Mouse (Mus musculus): Measurements from ENCODE around the gene Ccdc189. TPM values are rescaled to one million over a fixed set of nuclear protein-coding genes. Genes with fewer than 3 reads are reported as not detected.

The Ccdc189 gene
- total and polyA plus RNA-seq, 3 experiments, result 4.2 to 6.9 TPM; not detected in 1

GRCm38 (mm10) chr7:127549116-127549835, 39.1 kb downstream of the Ccdc189 start:
- Histone ChIP-seq H3K4me1 (ENCODE audit: control insufficient read depth in 1 of 2, insufficient read depth in 2 of 2, low read length in 2 of 2) (no peaks in the 10 kb centered on the region), H3K4me3 (ENCODE audit: control insufficient read depth in 1 of 2, insufficient read depth in 1 of 2, low read depth in 2 of 2, low read length in 2 of 2) (no peak overlapping the region), H3K79me2 (ENCODE audit: control insufficient read depth, insufficient read depth, low read length, poor library complexity) (peaks cover 4% of the 10 kb centered on the region; the same call in 1 of the 2 replicates), H3K9me3 (replicated peaks; ENCODE audit: insufficient read depth, low read length) (no peaks in the 10 kb centered on the region), H3K9ac (ENCODE audit: control insufficient read depth, low read depth, low read length, poor library complexity, severe bottlenecking) (no peak overlapping the region), H3K36me3 (ENCODE audit: control insufficient read depth in 1 of 2, insufficient read depth in 2 of 2, low read length in 2 of 2) (peaks cover 0 to 52% of the 10 kb centered on the region in 2 experiments), H3K27me3 (ENCODE audit: control insufficient read depth in 1 of 2, insufficient read depth in 2 of 2, low read length in 2 of 2) (no peaks in the 10 kb centered on the region), H3K27ac (ENCODE audit: control insufficient read depth, low read depth, low read length) (no peak overlapping the region)
- no peak for DNase-seq (ENCODE audit: low read depth, low spot score)
- no peak for TF ChIP-seq POLR2A (IDR thresholded peaks at IDR 0.05; ENCODE audit: control insufficient read depth in 1 of 2, insufficient read depth in 1 of 2, low read depth in 1 of 2, low read length in 2 of 2, poor library complexity in 1 of 2)
- no peak for TF ChIP-seq RAD21 (IDR thresholded peaks at IDR 0.05; ENCODE audit: low read depth, low read length)
- no peak for TF ChIP-seq E2F4 (IDR thresholded peaks at IDR 0.05; ENCODE audit: borderline replicate concordance, low read depth, low read length)
- no peak for TF ChIP-seq JUND (IDR thresholded peaks at IDR 0.05; ENCODE audit: low read depth, low read length)
- no peak for TF ChIP-seq SIN3A (IDR thresholded peaks at IDR 0.05; ENCODE audit: low read length)
- TF ChIP-seq MYC (IDR thresholded peaks at IDR 0.05; ENCODE audit: low read depth, low read length), result no peak

- TF ChIP-seq CTCF (IDR thresholded peaks at IDR 0.05 in 2 of 3, conservative IDR thresholded peaks at IDR 0.05 in 1 of 3; ENCODE audit: control insufficient read depth in 1 of 3, insufficient read depth in 1 of 3, low read depth in 2 of 3, low read length in 3 of 3, poor library complexity in 1 of 3, severe bottlenecking in 1 of 3), result no peak
- TF ChIP-seq CHD2 (IDR thresholded peaks at IDR 0.05; ENCODE audit: low read length), result no peak
- TF ChIP-seq NRF1 (IDR thresholded peaks at IDR 0.05; ENCODE audit: insufficient read depth, low read depth, low read length, poor library complexity, severe bottlenecking), result no peak
- TF ChIP-seq GABPA (IDR thresholded peaks at IDR 0.05; ENCODE audit: low read depth, low read length), result no peak
- no peak for TF ChIP-seq ZKSCAN1 (IDR thresholded peaks at IDR 0.05; ENCODE audit: low read depth, low read length)
- no peak for TF ChIP-seq USF1 (IDR thresholded peaks at IDR 0.05; ENCODE audit: low read depth, low read length)
- TF ChIP-seq ETS1 (IDR thresholded peaks at IDR 0.05; ENCODE audit: low read depth, low read length), result no peak
- no peak for TF ChIP-seq MAZ (IDR thresholded peaks at IDR 0.05; ENCODE audit: low read depth, low read length)
- no peak for TF ChIP-seq HCFC1 (IDR thresholded peaks at IDR 0.05; ENCODE audit: low read depth, low read length)
- TF ChIP-seq MEF2A (IDR thresholded peaks at IDR 0.05; ENCODE audit: extremely low read depth, insufficient replicate concordance, low read depth, low read length, poor library complexity, severe bottlenecking), result no peak
- TF ChIP-seq RAD21 (IDR thresholded peaks at IDR 0.05; ENCODE audit: low read depth, low read length), result no peak
- TF ChIP-seq SIN3A (IDR thresholded peaks at IDR 0.05; ENCODE audit: low read length), result no peak
- no peak for TF ChIP-seq KAT2A (conservative IDR thresholded peaks at IDR 0.05; ENCODE audit: low read depth, low read length)
- H3K36me3 ChIP-seq (ENCODE audit: control insufficient read depth in 1 of 2, insufficient read depth in 2 of 2, low read length in 2 of 2), result peaks cover 0 to 52% of the 10 kb centered on the region in 2 experiments; a peak in 3 of 4 replicates
- no peak for DNase-seq (ENCODE audit: low read depth, low spot score)
Measured at GRCm38 (mm10) chr7:127541671-127542070, 46.7 kb downstream of the Ccdc189 start.

More at GRCm38 (mm10) chr7:127541671-127542070, 46.7 kb downstream of the Ccdc189 start:
- H3K4me3 ChIP-seq (ENCODE audit: control insufficient read depth in 1 of 2, insufficient read depth in 1 of 2, low read depth in 2 of 2, low read length in 2 of 2), result no peak overlapping the region
- H3K9me3 ChIP-seq (replicated peaks; ENCODE audit: insufficient read depth, low read length), result no peaks in the 10 kb centered on the region
- no peaks in the 10 kb centered on the region for H3K27me3 ChIP-seq (ENCODE audit: control insufficient read depth in 1 of 2, insufficient read depth in 2 of 2, low read length in 2 of 2)
- peaks cover 4% of the 10 kb centered on the region; the same call in 1 of the 2 replicates for H3K79me2 ChIP-seq (ENCODE audit: control insufficient read depth, insufficient read depth, low read length, poor library complexity)
- no peak overlapping the region for H3K9ac ChIP-seq (ENCODE audit: control insufficient read depth, low read depth, low read length, poor library complexity, severe bottlenecking)
- no peak overlapping the region for H3K27ac ChIP-seq (ENCODE audit: control insufficient read depth, low read depth, low read length)
- H3K4me1 ChIP-seq (ENCODE audit: control insufficient read depth in 1 of 2, insufficient read depth in 2 of 2, low read length in 2 of 2), result no peaks in the 10 kb centered on the region

Other genes starting within 250 kb of the Ccdc189 start
- gene Zfp768, start 243.0 kb downstream of the Ccdc189 start, total RNA-seq (2012; rRNA removed), result 4.3 and 5.4 TPM in 2 replicates
- 10 to 100 TPM in 1 of 2 experiments, not detected in 1; 12.0 TPM for gene Zfp768, start 243.0 kb downstream of the Ccdc189 start, polyA plus RNA-seq (2012; ENCODE audit: insufficient read depth in 1 of 2, insufficient read length in 2 of 2, low read depth in 1 of 2, low replicate concordance in 2 of 2, missing spikeins in 1 of 2)
- gene Zfp747, start 212.5 kb downstream of the Ccdc189 start, total RNA-seq (2012; rRNA removed), result 6.9 and 7.5 TPM in 2 replicates
- 1 to 10 TPM in 1 of 2 experiments, not detected in 1; 6.2 TPM for gene Zfp747, start 212.5 kb downstream of the Ccdc189 start, polyA plus RNA-seq (2012; ENCODE audit: insufficient read depth in 1 of 2, insufficient read length in 2 of 2, low read depth in 1 of 2, low replicate concordance in 2 of 2, missing spikeins in 1 of 2)
- 1.4 and 2.1 TPM in 2 replicates for gene 9130019O22Rik, start 201.4 kb downstream of the Ccdc189 start, total RNA-seq (2012; rRNA removed)
- gene 9130019O22Rik, start 201.4 kb downstream of the Ccdc189 start, polyA plus RNA-seq (2012; ENCODE audit: insufficient read depth in 1 of 2, insufficient read length in 2 of 2, low read depth in 1 of 2, low replicate concordance in 2 of 2, missing spikeins in 1 of 2), result 1 to 10 TPM in 1 of 2 experiments, not detected in 1; 1.5 TPM
- 2.3 and 2.5 TPM in 2 replicates for gene E430018J23Rik, start 195.0 kb downstream of the Ccdc189 start, total RNA-seq (2012; rRNA removed)
- gene E430018J23Rik, start 195.0 kb downstream of the Ccdc189 start, polyA plus RNA-seq (2012; ENCODE audit: insufficient read depth in 1 of 2, insufficient read length in 2 of 2, low read depth in 1 of 2, low replicate concordance in 2 of 2, missing spikeins in 1 of 2), result 1 to 10 TPM in 1 of 2 experiments, not detected in 1; 2.1 TPM
- gene Zfp764, start 181.8 kb downstream of the Ccdc189 start, total RNA-seq (2012; rRNA removed), result 3.7 and 4.1 TPM in 2 replicates
- gene Zfp764, start 181.8 kb downstream of the Ccdc189 start, polyA plus RNA-seq (2012; ENCODE audit: insufficient read depth in 1 of 2, insufficient read length in 2 of 2, low read depth in 1 of 2, low replicate concordance in 2 of 2, missing spikeins in 1 of 2), result 1 to 10 TPM in 1 of 2 experiments, not detected in 1; 3.1 TPM
- gene Zfp688, start 166.5 kb downstream of the Ccdc189 start, total RNA-seq (2012; rRNA removed), result 8.6 and 11.1 TPM in 2 replicates
- 10 to 100 TPM in 1 of 2 experiments, not detected in 1; 18.1 TPM for gene Zfp688, start 166.5 kb downstream of the Ccdc189 start, polyA plus RNA-seq (2012; ENCODE audit: insufficient read depth in 1 of 2, insufficient read length in 2 of 2, low read depth in 1 of 2, low replicate concordance in 2 of 2, missing spikeins in 1 of 2)
- 4.0 and 4.9 TPM in 2 replicates for gene Zfp689, start 139.4 kb downstream of the Ccdc189 start, total RNA-seq (2012; rRNA removed)
- gene Zfp689, start 139.4 kb downstream of the Ccdc189 start, polyA plus RNA-seq (2012; ENCODE audit: insufficient read depth in 1 of 2, insufficient read length in 2 of 2, low read depth in 1 of 2, low replicate concordance in 2 of 2, missing spikeins in 1 of 2), result 1 to 10 TPM in 1 of 2 experiments, not detected in 1; 7.2 TPM
- gene Prr14, start 129.0 kb downstream of the Ccdc189 start, total RNA-seq (2012; rRNA removed), result 10.8 and 11.7 TPM in 2 replicates
- 10 to 100 TPM in 1 of 2 experiments, not detected in 1; 45.9 TPM for gene Prr14, start 129.0 kb downstream of the Ccdc189 start, polyA plus RNA-seq (2012; ENCODE audit: insufficient read depth in 1 of 2, insufficient read length in 2 of 2, low read depth in 1 of 2, low replicate concordance in 2 of 2, missing spikeins in 1 of 2)
- 7.5 TPM in 2 replicates for gene Fbrs, start 109.4 kb downstream of the Ccdc189 start, total RNA-seq (2012; rRNA removed)
- gene Fbrs, start 109.4 kb downstream of the Ccdc189 start, polyA plus RNA-seq (2012; ENCODE audit: insufficient read depth in 1 of 2, insufficient read length in 2 of 2, low read depth in 1 of 2, low replicate concordance in 2 of 2, missing spikeins in 1 of 2), result 10 to 100 TPM in 1 of 2 experiments, not detected in 1; 53.3 TPM
- 20.3 and 22.3 TPM in 2 replicates for gene Srcap, start 76.6 kb downstream of the Ccdc189 start, total RNA-seq (2012; rRNA removed)
- 10 to 100 TPM; 34.3 to 45.1 TPM for gene Srcap, start 76.6 kb downstream of the Ccdc189 start, polyA plus RNA-seq (2012; ENCODE audit: insufficient read depth in 1 of 2, insufficient read length in 2 of 2, low read depth in 1 of 2, low replicate concordance in 2 of 2, missing spikeins in 1 of 2)
- gene Gm42715, start 69.0 kb downstream of the Ccdc189 start, total RNA-seq (2012; rRNA removed), result 9.0 and 12.0 TPM in 2 replicates
- gene Gm42715, start 69.0 kb downstream of the Ccdc189 start, polyA plus RNA-seq (2012; ENCODE audit: insufficient read depth in 1 of 2, insufficient read length in 2 of 2, low read depth in 1 of 2, low replicate concordance in 2 of 2, missing spikeins in 1 of 2), result 10 to 100 TPM in 1 of 2 experiments, not detected in 1; 25.4 TPM
- gene Tmem265, start 27.2 kb downstream of the Ccdc189 start, total RNA-seq (2012; rRNA removed), result not detected in 2 replicates
- not detected for gene Tmem265, start 27.2 kb downstream of the Ccdc189 start, polyA plus RNA-seq (2012; ENCODE audit: insufficient read depth in 1 of 2, insufficient read length in 2 of 2, low read depth in 1 of 2, low replicate concordance in 2 of 2, missing spikeins in 1 of 2)
- gene Phkg2, start 15.3 kb downstream of the Ccdc189 start, total RNA-seq (2012; rRNA removed), result 22.9 and 23.3 TPM in 2 replicates
- gene Phkg2, start 15.3 kb downstream of the Ccdc189 start, polyA plus RNA-seq (2012; ENCODE audit: insufficient read depth in 1 of 2, insufficient read length in 2 of 2, low read depth in 1 of 2, low replicate concordance in 2 of 2, missing spikeins in 1 of 2), result 10 to 100 TPM in 1 of 2 experiments, not detected in 1; 70.8 TPM
- 43.8 and 49.5 TPM in 2 replicates for gene Rnf40, start 172 bp upstream of the Ccdc189 start, total RNA-seq (2012; rRNA removed)
- gene Rnf40, start 172 bp upstream of the Ccdc189 start, polyA plus RNA-seq (2012; ENCODE audit: insufficient read depth in 1 of 2, insufficient read length in 2 of 2, low read depth in 1 of 2, low replicate concordance in 2 of 2, missing spikeins in 1 of 2), result 10 to 100 TPM in 1 of 2 experiments, not detected in 1; 75.1 TPM
- 9.4 and 12.6 TPM in 2 replicates for gene Zfp629, start 27.2 kb upstream of the Ccdc189 start, total RNA-seq (2012; rRNA removed)
- gene Zfp629, start 27.2 kb upstream of the Ccdc189 start, polyA plus RNA-seq (2012; ENCODE audit: insufficient read depth in 1 of 2, insufficient read length in 2 of 2, low read depth in 1 of 2, low replicate concordance in 2 of 2, missing spikeins in 1 of 2), result 10 to 100 TPM in 1 of 2 experiments, not detected in 1; 10.8 TPM
- gene Bcl7c, start 120.3 kb upstream of the Ccdc189 start, total RNA-seq (2012; rRNA removed), result 54.9 and 72.4 TPM in 2 replicates
- gene Bcl7c, start 120.3 kb upstream of the Ccdc189 start, polyA plus RNA-seq (2012; ENCODE audit: insufficient read depth in 1 of 2, insufficient read length in 2 of 2, low read depth in 1 of 2, low replicate concordance in 2 of 2, missing spikeins in 1 of 2), result 10 to 100 TPM in 1 of 2 experiments, not detected in 1; 98.4 TPM
- 1.9 and 2.8 TPM in 2 replicates for gene Ctf1, start 124.1 kb upstream of the Ccdc189 start, total RNA-seq (2012; rRNA removed)
- gene Ctf1, start 124.1 kb upstream of the Ccdc189 start, polyA plus RNA-seq (2012; ENCODE audit: insufficient read depth in 1 of 2, insufficient read length in 2 of 2, low read depth in 1 of 2, low replicate concordance in 2 of 2, missing spikeins in 1 of 2), result 1 to 10 TPM in 1 of 2 experiments, not detected in 1; 7.2 TPM
- gene Ctf2, start 143.6 kb upstream of the Ccdc189 start, total RNA-seq (2012; rRNA removed), result 0.36 and 0.39 TPM in 2 replicates
- 1 to 10 TPM in 1 of 2 experiments, not detected in 1; 1.0 TPM for gene Ctf2, start 143.6 kb upstream of the Ccdc189 start, polyA plus RNA-seq (2012; ENCODE audit: insufficient read depth in 1 of 2, insufficient read length in 2 of 2, low read depth in 1 of 2, low replicate concordance in 2 of 2, missing spikeins in 1 of 2)
- 37.7 and 46.7 TPM in 2 replicates for gene Fbxl19, start 155.9 kb upstream of the Ccdc189 start, total RNA-seq (2012; rRNA removed)
- 10 to 100 TPM in 1 of 2 experiments, not detected in 1; 58.3 TPM for gene Fbxl19, start 155.9 kb upstream of the Ccdc189 start, polyA plus RNA-seq (2012; ENCODE audit: insufficient read depth in 1 of 2, insufficient read length in 2 of 2, low read depth in 1 of 2, low replicate concordance in 2 of 2, missing spikeins in 1 of 2)
- 31.4 and 37.5 TPM in 2 replicates for gene Orai3, start 181.2 kb upstream of the Ccdc189 start, total RNA-seq (2012; rRNA removed)
- gene Orai3, start 181.2 kb upstream of the Ccdc189 start, polyA plus RNA-seq (2012; ENCODE audit: insufficient read depth in 1 of 2, insufficient read length in 2 of 2, low read depth in 1 of 2, low replicate concordance in 2 of 2, missing spikeins in 1 of 2), result 10 to 100 TPM in 1 of 2 experiments, not detected in 1; 47.2 TPM
- gene Setd1a, start 188.1 kb upstream of the Ccdc189 start, total RNA-seq (2012; rRNA removed), result 9.2 and 10.3 TPM in 2 replicates
- 10 to 100 TPM in 1 of 2 experiments, not detected in 1; 55.9 TPM for gene Setd1a, start 188.1 kb upstream of the Ccdc189 start, polyA plus RNA-seq (2012; ENCODE audit: insufficient read depth in 1 of 2, insufficient read length in 2 of 2, low read depth in 1 of 2, low replicate concordance in 2 of 2, missing spikeins in 1 of 2)
- 0.73 and 0.88 TPM in 2 replicates for gene Gm49388, start 197.0 kb upstream of the Ccdc189 start, total RNA-seq (2012; rRNA removed)
- gene Gm49388, start 197.0 kb upstream of the Ccdc189 start, polyA plus RNA-seq (2012; ENCODE audit: insufficient read depth in 1 of 2, insufficient read length in 2 of 2, low read depth in 1 of 2, low replicate concordance in 2 of 2, missing spikeins in 1 of 2), result 1 to 10 TPM in 1 of 2 experiments, not detected in 1; 1.3 TPM
- gene Hsd3b7, start 212.0 kb upstream of the Ccdc189 start, total RNA-seq (2012; rRNA removed), result 0.59 and 1.4 TPM in 2 replicates
- under 1 TPM in 1 of 2 experiments, not detected in 1; 0.75 TPM for gene Hsd3b7, start 212.0 kb upstream of the Ccdc189 start, polyA plus RNA-seq (2012; ENCODE audit: insufficient read depth in 1 of 2, insufficient read length in 2 of 2, low read depth in 1 of 2, low replicate concordance in 2 of 2, missing spikeins in 1 of 2)
- 44.4 and 47.8 TPM in 2 replicates for gene Stx4a, start 235.7 kb upstream of the Ccdc189 start, total RNA-seq (2012; rRNA removed)
- gene Stx4a, start 235.7 kb upstream of the Ccdc189 start, polyA plus RNA-seq (2012; ENCODE audit: insufficient read depth in 1 of 2, insufficient read length in 2 of 2, low read depth in 1 of 2, low replicate concordance in 2 of 2, missing spikeins in 1 of 2), result 100 to 1,000 TPM in 1 of 2 experiments, not detected in 1; 121 TPM
- 0.03 and 0.15 TPM in 2 replicates for gene Stx1b, start 236.0 kb upstream of the Ccdc189 start, total RNA-seq (2012; rRNA removed)
- under 1 TPM in 1 of 2 experiments, not detected in 1; 0.56 TPM for gene Stx1b, start 236.0 kb upstream of the Ccdc189 start, polyA plus RNA-seq (2012; ENCODE audit: insufficient read depth in 1 of 2, insufficient read length in 2 of 2, low read depth in 1 of 2, low replicate concordance in 2 of 2, missing spikeins in 1 of 2)